Mouse (Mus musculus): ENCODE data around the gene Gnb2. TPM values are rescaled to one million over a fixed set of nuclear protein-coding genes. Genes with fewer than 3 reads are reported as not detected.

Gene Gnb2
- polyA plus RNA-seq, 1 experiment, result 760 TPM

Other genes starting within 250 kb of the Gnb2 start
- 1.1 and 1.2 TPM in 2 replicates for gene Ache, start 246.0 kb downstream of the Gnb2 start, polyA plus RNA-seq (2012; rRNA removed)
- gene Ufsp1, start 238.9 kb downstream of the Gnb2 start, polyA plus RNA-seq (2012; rRNA removed), result 12.7 and 18.3 TPM in 2 replicates
- 151 and 153 TPM in 2 replicates for gene Srrt, start 225.8 kb downstream of the Gnb2 start, polyA plus RNA-seq (2012; rRNA removed)
- gene Trip6, start 219.1 kb downstream of the Gnb2 start, polyA plus RNA-seq (2012; rRNA removed), result 51.2 and 56.0 TPM in 2 replicates
- 20.5 and 21.6 TPM in 2 replicates for gene Slc12a9, start 199.9 kb downstream of the Gnb2 start, polyA plus RNA-seq (2012; rRNA removed)
- 30.7 and 30.8 TPM in 2 replicates for gene Ephb4, start 183.4 kb downstream of the Gnb2 start, polyA plus RNA-seq (2012; rRNA removed)
- gene Zan, start 56.4 kb downstream of the Gnb2 start, polyA plus RNA-seq (2012; rRNA removed), result 0.20 TPM in 2 replicates
- 40.5 and 48.9 TPM in 2 replicates for gene Pop7, start 31.0 kb downstream of the Gnb2 start, polyA plus RNA-seq (2012; rRNA removed)
- 21.5 and 26.9 TPM in 2 replicates for gene Gigyf1, start 15.0 kb downstream of the Gnb2 start, polyA plus RNA-seq (2012; rRNA removed)
- not detected in 2 replicates for gene Epo, start 268 bp downstream of the Gnb2 start, polyA plus RNA-seq (2012; rRNA removed)
- gene Actl6b, start 20.0 kb upstream of the Gnb2 start, polyA plus RNA-seq (2012; rRNA removed), result 0.35 TPM in 1 of 2 replicates, not detected in the other
- 1.1 and 1.3 TPM in 2 replicates for gene Tfr2, start 36.3 kb upstream of the Gnb2 start, polyA plus RNA-seq (2012; rRNA removed)
- 55.1 and 72.1 TPM in 2 replicates for gene Mospd3, start 67.5 kb upstream of the Gnb2 start, polyA plus RNA-seq (2012; rRNA removed)
- gene Pcolce, start 80.3 kb upstream of the Gnb2 start, polyA plus RNA-seq (2012; rRNA removed), result 97.0 and 119 TPM in 2 replicates
- gene Fbxo24, start 95.5 kb upstream of the Gnb2 start, polyA plus RNA-seq (2012; rRNA removed), result 0.63 and 1.1 TPM in 2 replicates
- gene Lrch4, start 95.6 kb upstream of the Gnb2 start, polyA plus RNA-seq (2012; rRNA removed), result 39.7 and 53.8 TPM in 2 replicates
- 21.1 and 26.1 TPM in 2 replicates for gene Gm20605, start 95.7 kb upstream of the Gnb2 start, polyA plus RNA-seq (2012; rRNA removed)
- gene Sap25, start 107.8 kb upstream of the Gnb2 start, polyA plus RNA-seq (2012; rRNA removed), result 55.8 and 60.8 TPM in 2 replicates
- gene Irs3, start 112.2 kb upstream of the Gnb2 start, polyA plus RNA-seq (2012; rRNA removed), result 19.8 and 25.6 TPM in 2 replicates
- 42.2 and 46.9 TPM in 2 replicates for gene Agfg2, start 151.2 kb upstream of the Gnb2 start, polyA plus RNA-seq (2012; rRNA removed)
- 3.9 and 4.1 TPM in 2 replicates for gene Nyap1, start 208.1 kb upstream of the Gnb2 start, polyA plus RNA-seq (2012; rRNA removed)
- 138 and 226 TPM in 2 replicates for gene Tsc22d4, start 212.2 kb upstream of the Gnb2 start, polyA plus RNA-seq (2012; rRNA removed)
- gene Ppp1r35, start 245.3 kb upstream of the Gnb2 start, polyA plus RNA-seq (2012; rRNA removed), result 18.9 and 20.8 TPM in 2 replicates